Mouse (Mus musculus) liver, postnatal 0 days (tissue): ENCODE data around the gene Map2k3.

Source experiments
- CTCF ChIP-seq: sonication (generic); IDR thresholded peaks from 2 replicates; pipeline ENCODE4 v1.5.1; 2016; ENCODE audit warnings: antibody characterized with exemption, low read depth
- EP300 ChIP-seq: IDR thresholded peaks from 2 replicates; pipeline ENCODE4 v1.6.1; 2016; ENCODE audit warnings: antibody characterized with exemption, low read depth, mild to moderate bottlenecking

GRCm38 (mm10) chr11:60939487-60939886, 7.7 kb downstream of the Map2k3 start:
- no peak for TF ChIP-seq CTCF
- no peak for TF ChIP-seq EP300
